Mouse (Mus musculus): Measurements from ENCODE around the gene Zfp467. TPM values are rescaled to one million over a fixed set of nuclear protein-coding genes. Genes with fewer than 3 reads are reported as not detected.
A peak's percentile ranks its signal among the peaks of the same experiment; 100 is the strongest.

Zfp467 gene
- total and polyA plus RNA-seq, 2 experiments from 2014 or later = 20.2 to 22.1 TPM

DNA sequence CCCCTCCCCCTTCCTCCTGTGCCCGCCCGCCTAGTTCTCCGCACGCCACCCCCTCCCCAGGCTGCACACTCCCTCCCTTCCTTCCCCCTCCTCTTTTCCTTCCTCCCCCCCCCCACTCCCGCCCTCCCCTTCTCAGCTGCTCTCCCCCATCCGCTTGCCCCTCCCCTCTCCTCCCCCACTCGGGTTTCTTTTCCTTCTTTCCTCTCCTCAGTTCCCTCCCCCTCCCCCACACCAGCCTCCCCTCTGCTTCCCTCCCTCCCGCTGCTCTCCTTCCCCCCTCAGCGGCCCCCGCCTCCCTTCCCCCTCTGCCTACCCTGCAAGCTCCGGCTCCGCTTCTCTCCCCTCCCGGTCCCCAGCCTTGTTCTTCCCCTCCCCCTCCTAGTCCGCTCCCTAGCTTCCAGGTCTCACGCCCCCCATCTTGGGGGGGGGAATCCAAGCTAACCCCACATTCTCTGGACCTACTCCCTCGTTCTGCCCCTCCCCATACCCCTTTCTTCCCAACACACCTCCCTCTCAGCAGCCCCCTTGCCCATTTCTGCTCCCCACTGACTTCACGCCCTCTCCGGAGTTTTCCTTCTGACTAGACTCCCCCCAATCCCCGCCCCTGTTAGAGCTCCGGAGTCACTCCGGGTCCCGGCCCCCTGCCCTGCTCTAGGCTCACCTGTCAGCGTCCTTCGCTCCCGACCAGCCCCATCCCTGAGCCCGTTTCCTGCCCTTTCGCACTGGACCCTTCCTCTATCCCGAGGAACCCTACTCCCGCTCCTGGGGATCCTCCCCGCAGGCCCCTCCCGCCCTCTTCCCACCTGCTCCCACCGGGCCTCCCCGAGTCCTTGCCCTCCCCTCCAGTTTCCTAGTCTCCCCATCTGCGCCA, 1.1 kb downstream of the Zfp467 start:
- Histone ChIP-seq H3K27ac (ENCODE audit: low read depth) (peak overlapping the region; percentile 91), H3K9me3 (replicated peaks; ENCODE audit: control insufficient read depth, low read length) (no peaks in the 10 kb centered on the region), H3K4me1 (ENCODE audit: control insufficient read depth, insufficient read depth) (no peaks in the 10 kb centered on the region; the same call in 1 of the 2 replicates), H3K36me3 (replicated peaks; ENCODE audit: control insufficient read depth, insufficient read depth, low read length) (peaks cover 14% of the 10 kb centered on the region; the same call in 1 of the 2 replicates), H3K4me3 (ENCODE audit: low read depth, low read length) (peak overlapping the region; percentile 88), H3K4me2 (ENCODE audit: low read depth, low read length) (peak overlapping the region; percentile 99), H3K9ac (replicated peaks; ENCODE audit: low read depth, low read length) (peak overlapping the region; percentile 83), H3K27me3 (ENCODE audit: control insufficient read depth, insufficient read depth, low read length) (no peaks in the 10 kb centered on the region)
- TF ChIP-seq CTCF (IDR thresholded peaks at IDR 0.05; ENCODE audit: low read depth) = no peak
- TF ChIP-seq EP300 (IDR thresholded peaks at IDR 0.05; ENCODE audit: low read depth) = 0 out of 2 replicates have a peak, but pooled peaks have one; percentile 21
- DNase-seq (ENCODE audit: low spot score) (peak; percentile 93), ATAC-seq (ENCODE audit: insufficient read depth, low read depth) (peak; percentile 65)
- WGBS = under 1% methylated on average over 32 of the region's 34 CpGs

DNA sequence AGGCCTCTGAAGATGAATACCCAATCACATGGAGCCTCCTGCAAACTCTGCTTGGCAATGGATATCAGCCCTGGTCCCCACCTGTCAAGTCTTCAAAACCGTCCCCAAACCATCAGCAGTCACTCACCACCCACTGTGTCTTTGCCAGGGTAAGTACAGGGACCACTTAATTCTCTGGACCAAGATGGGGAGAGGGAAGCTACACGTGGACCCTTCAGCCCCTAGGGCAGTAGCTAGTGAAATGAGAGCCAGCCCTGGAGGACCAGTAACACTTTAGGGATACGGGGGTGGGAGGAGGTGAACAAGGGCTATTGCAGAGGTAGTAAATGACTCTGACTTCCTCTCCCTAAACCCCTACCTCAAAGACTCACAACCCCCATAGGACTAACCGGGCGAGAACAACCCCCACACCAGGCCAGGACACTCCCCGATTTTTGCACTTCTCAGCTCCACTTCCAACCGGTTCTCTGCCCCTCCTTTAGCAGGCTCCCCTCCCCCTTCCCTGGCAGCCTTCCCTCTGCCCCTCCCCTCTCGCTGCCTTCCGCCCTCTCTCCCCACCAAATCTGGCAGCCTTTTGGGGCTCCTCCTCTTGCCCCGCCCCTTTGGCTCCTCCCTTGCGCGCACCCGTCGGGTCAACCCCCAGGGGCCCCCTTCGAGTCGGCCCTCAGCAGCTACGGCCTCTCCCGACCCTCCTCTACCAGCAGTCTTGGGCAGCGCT, 1.9 kb downstream of the Zfp467 start:
- TF ChIP-seq EP300 (IDR thresholded peaks at IDR 0.05; ENCODE audit: low read depth) (peak; percentile 55), CTCF (IDR thresholded peaks at IDR 0.05; ENCODE audit: low read depth) (no peak)
- H3K27me3 ChIP-seq (ENCODE audit: control insufficient read depth, insufficient read depth, low read length) = peaks cover 4% of the 10 kb centered on the region; the same call in 1 of the 2 replicates
- no peaks in the 10 kb centered on the region; the same call in 1 of the 2 replicates for H3K4me1 ChIP-seq (ENCODE audit: control insufficient read depth, insufficient read depth)
- 6% methylated on average over 19 of the region's 19 CpGs for WGBS
- H3K9ac ChIP-seq (replicated peaks; ENCODE audit: low read depth, low read length) = peak overlapping the region; percentile 41
- H3K4me3 ChIP-seq (ENCODE audit: low read depth, low read length) = peak overlapping the region; percentile 88
- ATAC-seq (ENCODE audit: insufficient read depth, low read depth) (peak; percentile 87), DNase-seq (ENCODE audit: low spot score) (peak; percentile 93)
- H3K9me3 ChIP-seq (replicated peaks; ENCODE audit: control insufficient read depth, low read length) = no peaks in the 10 kb centered on the region
- peaks cover 22% of the 10 kb centered on the region for H3K36me3 ChIP-seq (replicated peaks; ENCODE audit: control insufficient read depth, insufficient read depth, low read length)
- peak overlapping the region; percentile 99 for H3K4me2 ChIP-seq (ENCODE audit: low read depth, low read length)
- peak overlapping the region; percentile 70 for H3K27ac ChIP-seq (ENCODE audit: low read depth)

DNA sequence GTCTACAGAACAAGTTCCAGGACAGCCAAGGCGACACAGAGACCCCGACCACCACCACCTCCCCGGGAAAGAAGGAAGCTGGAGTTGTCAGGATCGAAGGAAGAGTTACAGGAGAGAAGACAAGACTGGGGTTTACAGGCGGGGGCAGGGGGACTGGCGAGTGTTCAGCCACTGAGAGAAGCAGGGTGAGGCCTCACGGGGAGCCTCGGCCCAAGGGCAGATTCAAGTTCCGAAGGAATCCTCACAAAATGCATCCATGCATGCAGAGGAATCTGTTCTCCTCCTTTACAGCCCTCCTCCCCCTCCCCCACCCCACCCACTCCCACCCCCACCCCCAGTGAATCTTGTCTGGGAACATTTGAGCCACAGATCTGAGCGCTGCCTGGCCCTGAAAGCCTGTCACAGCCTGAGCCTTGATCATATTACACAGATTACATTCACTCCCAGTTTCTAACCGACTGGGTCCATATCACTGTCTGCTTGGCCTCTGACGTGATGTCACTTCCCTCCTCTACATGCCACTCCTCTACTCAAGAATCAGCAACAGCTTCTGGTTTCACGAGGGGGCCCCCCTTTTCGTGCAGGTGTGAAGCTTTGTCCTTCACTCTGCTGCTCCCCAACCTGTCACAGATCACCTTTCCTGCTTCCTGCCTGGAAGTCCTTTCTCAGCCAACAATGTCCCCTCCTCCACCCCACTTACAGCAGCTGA, 5.2 kb downstream of the Zfp467 start:
- peaks cover 14% of the 10 kb centered on the region; the same call in 1 of the 2 replicates for H3K27me3 ChIP-seq (ENCODE audit: control insufficient read depth, insufficient read depth, low read length)

DNA sequence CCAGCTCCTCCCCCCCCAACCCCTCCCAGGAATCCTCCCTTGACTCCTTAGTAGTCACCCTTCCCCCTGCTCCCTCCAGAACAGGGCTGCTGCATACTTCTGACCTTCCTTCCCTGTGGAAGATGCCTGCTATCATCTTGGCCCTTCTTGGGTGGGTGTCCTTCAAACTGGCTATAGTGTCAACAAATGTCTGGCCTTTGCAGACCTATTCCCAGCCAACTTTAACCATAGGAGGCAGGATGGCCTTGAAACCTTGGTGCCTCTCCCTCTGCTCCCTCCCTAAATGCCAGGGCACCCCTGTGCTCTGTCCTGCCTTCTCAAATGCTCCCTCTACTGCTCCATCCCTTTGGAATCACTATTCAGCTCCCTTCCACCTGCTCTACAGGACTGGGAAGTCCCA, 6.0 kb downstream of the Zfp467 start:
- DNase-seq (ENCODE audit: low spot score) = no peak
- no peak overlapping the region for H3K4me2 ChIP-seq (ENCODE audit: low read depth, low read length)
- no peak overlapping the region for H3K9ac ChIP-seq (replicated peaks; ENCODE audit: low read depth, low read length)
- peaks cover 14% of the 10 kb centered on the region; the same call in 1 of the 2 replicates for H3K27me3 ChIP-seq (ENCODE audit: control insufficient read depth, insufficient read depth, low read length)
- no peak overlapping the region for H3K27ac ChIP-seq (ENCODE audit: low read depth)
- H3K9me3 ChIP-seq (replicated peaks; ENCODE audit: control insufficient read depth, low read length) = no peaks in the 10 kb centered on the region
- H3K4me3 ChIP-seq (ENCODE audit: low read depth, low read length) = no peak overlapping the region
- ATAC-seq (ENCODE audit: insufficient read depth, low read depth) = no peak
- H3K36me3 ChIP-seq (replicated peaks; ENCODE audit: control insufficient read depth, insufficient read depth, low read length) = peaks cover 31% of the 10 kb centered on the region
- H3K4me1 ChIP-seq (ENCODE audit: control insufficient read depth, insufficient read depth) = peaks cover 7% of the 10 kb centered on the region; the same call in 1 of the 2 replicates
- no peak for TF ChIP-seq CTCF (IDR thresholded peaks at IDR 0.05; ENCODE audit: low read depth)

More for the DNA sequence above, 5.2 kb downstream of the Zfp467 start:
- Histone ChIP-seq H3K4me2 (ENCODE audit: low read depth, low read length) (no peak overlapping the region), H3K27ac (ENCODE audit: low read depth) (no peak overlapping the region), H3K36me3 (replicated peaks; ENCODE audit: control insufficient read depth, insufficient read depth, low read length) (peaks cover 31% of the 10 kb centered on the region), H3K4me3 (ENCODE audit: low read depth, low read length) (no peak overlapping the region), H3K9ac (replicated peaks; ENCODE audit: low read depth, low read length) (no peak overlapping the region), H3K4me1 (ENCODE audit: control insufficient read depth, insufficient read depth) (no peaks in the 10 kb centered on the region; the same call in 1 of the 2 replicates), H3K9me3 (replicated peaks; ENCODE audit: control insufficient read depth, low read length) (no peaks in the 10 kb centered on the region)
- DNase-seq (ENCODE audit: low spot score) (no peak), ATAC-seq (ENCODE audit: insufficient read depth, low read depth) (no peak)
- TF ChIP-seq EP300 (IDR thresholded peaks at IDR 0.05; ENCODE audit: low read depth) = no peak
- TF ChIP-seq CTCF (IDR thresholded peaks at IDR 0.05; ENCODE audit: low read depth) = no peak
- WGBS = 52% methylated on average over 14 of the region's 14 CpGs

Data from heart, postnatal 0 days (tissue).